8 mouse cellular contexts compared by ENCODE assay signal in genomic region chr5:124540905-124541601, GRCm38 (mm10). TPM values are rescaled to one million over a fixed set of nuclear protein-coding genes. Genes with fewer than 3 reads are reported as not detected.
DNase-seq lines count a peak whose midpoint lies in the region; ATAC-seq and TF ChIP-seq lines count a peak whose summit lies in the region.

No protein-coding gene starts in this region.

- ATAC-seq in hindbrain, postnatal 0 days = peak; percentile 79
- peak; percentile 70 for ATAC-seq in liver, embryonic 11.5 days (replicated peaks; ENCODE audit: low FRiP score)

- under 1% methylated on average over 69 of the region's 89 CpGs for WGBS in hindbrain, postnatal 0 days
- under 1% methylated on average over 75 of the region's 89 CpGs for WGBS in liver, embryonic 11.5 days

- H3K4me3 ChIP-seq in hindbrain, postnatal 0 days (ENCODE audit: low read length) = peak overlapping the region; percentile 63
- H3K4me3 ChIP-seq in liver, embryonic 11.5 days (ENCODE audit: low read depth, low read length) = peak overlapping the region; percentile 96

- no peak for TF ChIP-seq CTCF in hindbrain, postnatal 0 days (IDR thresholded peaks at IDR 0.05; ENCODE audit: low read depth)

- H3K4me2 ChIP-seq in hindbrain, postnatal 0 days (ENCODE audit: low read depth, low read length) = peak overlapping the region; percentile 68
- peak overlapping the region; percentile 88 for H3K4me2 ChIP-seq in liver, embryonic 11.5 days

- peaks cover 15% of the 10 kb centered on the region; the same call in 1 of the 2 replicates for H3K36me3 ChIP-seq in hindbrain, postnatal 0 days (ENCODE audit: insufficient read depth, low read length)
- peaks cover 27% of the 10 kb centered on the region for H3K36me3 ChIP-seq in liver, embryonic 11.5 days (ENCODE audit: control insufficient read depth, insufficient read depth, low read length)

- H3K4me1 ChIP-seq in hindbrain, postnatal 0 days (ENCODE audit: insufficient read depth, low read length) = no peaks in the 10 kb centered on the region; the same call in 1 of the 2 replicates
- H3K4me1 ChIP-seq in liver, embryonic 11.5 days (replicated peaks; ENCODE audit: control insufficient read depth, insufficient read depth, low read length) = peaks cover 11% of the 10 kb centered on the region

- no peaks in the 10 kb centered on the region for H3K27me3 ChIP-seq in hindbrain, postnatal 0 days (ENCODE audit: insufficient read depth, low read length)
- no peaks in the 10 kb centered on the region for H3K27me3 ChIP-seq in liver, embryonic 11.5 days (replicated peaks; ENCODE audit: control insufficient read depth, insufficient read depth, low read length)

- DNase-seq in frontal cortex, postnatal 10 days (ENCODE audit: low spot score in 2 of 2) = peak; percentile 55 to 59
- no peak for DNase-seq in frontal cortex, adult 2 months (ENCODE audit: extremely low spot score in 1 of 2, low spot score in 1 of 2)
- DNase-seq in cerebellum, adult 8-10 months = peak; percentile 46
- DNase-seq in gastrocnemius, postnatal 10 days = peak; percentile 79
- DNase-seq in hindbrain, postnatal 0 days (ENCODE audit: low spot score) = peak; percentile 75
- peak; percentile 67 for DNase-seq in liver, embryonic 11.5 days (ENCODE audit: low spot score)
- peak; percentile 24 to 56 for DNase-seq in monocyte, adult 2 months (ENCODE audit: low read depth in 1 of 2, low spot score in 2 of 2)
- DNase-seq in spleen, postnatal 36 days (ENCODE audit: low spot score in 2 of 2) = peak; percentile 49 to 53

- no peaks in the 10 kb centered on the region for H3K9me3 ChIP-seq in hindbrain, postnatal 0 days (ENCODE audit: low read length)
- H3K9me3 ChIP-seq in liver, embryonic 11.5 days (ENCODE audit: control insufficient read depth, low read length) = no peaks in the 10 kb centered on the region

- peak overlapping the region; percentile 66 for H3K9ac ChIP-seq in hindbrain, postnatal 0 days (replicated peaks; ENCODE audit: low read length)
- H3K9ac ChIP-seq in liver, embryonic 11.5 days (ENCODE audit: low read depth, low read length) = peak overlapping the region; percentile 95

- H3K27ac ChIP-seq in hindbrain, postnatal 0 days = peak overlapping the region; percentile 78
- H3K27ac ChIP-seq in liver, embryonic 11.5 days (ENCODE audit: low read depth, low read length) = peak overlapping the region; percentile 87

RNA-seq across cellular contexts. Expression of gene Tmed2, which starts 0.6 kb away (rescaled TPM):
- 108 and 133 TPM in 2 replicates for polyA plus RNA-seq in frontal cortex, adult 2 months (2012; rRNA removed)
- 100 to 1,000 TPM; 158 to 163 TPM for total RNA-seq in gastrocnemius, postnatal 10 days (2021)
- total RNA-seq in hindbrain, postnatal 0 days (2014; rRNA removed) = 206 and 219 TPM in 2 replicates
- 329 and 332 TPM in 2 replicates for polyA plus RNA-seq in hindbrain, postnatal 0 days (2015; fragmentation: Nextera tagmentation; extraction: Ambion mirVana)
- polyA plus RNA-seq in liver, embryonic 11.5 days (2014; fragmentation: Nextera tagmentation; extraction: Ambion mirVana) = 521 and 566 TPM in 2 replicates

RNA-seq across cellular contexts. Expression of gene Rilpl1, which starts 9.9 kb away (rescaled TPM):
- 44.7 and 51.7 TPM in 2 replicates for polyA plus RNA-seq in frontal cortex, adult 2 months (2012; rRNA removed)
- 10 to 100 TPM; 48.9 to 49.3 TPM for total RNA-seq in gastrocnemius, postnatal 10 days (2021)
- total RNA-seq in hindbrain, postnatal 0 days (2014; rRNA removed) = 10.4 and 12.4 TPM in 2 replicates
- polyA plus RNA-seq in hindbrain, postnatal 0 days (2015; fragmentation: Nextera tagmentation; extraction: Ambion mirVana) = 13.3 and 13.5 TPM in 2 replicates
- 9.8 and 10.6 TPM in 2 replicates for polyA plus RNA-seq in liver, embryonic 11.5 days (2014; fragmentation: Nextera tagmentation; extraction: Ambion mirVana)

RNA-seq across cellular contexts. Expression of gene Ddx55, which starts 11.6 kb away (rescaled TPM):
- 38.2 and 38.3 TPM in 2 replicates for polyA plus RNA-seq in frontal cortex, adult 2 months (2012; rRNA removed)
- 1 to 10 TPM; 4.9 to 6.0 TPM for total RNA-seq in gastrocnemius, postnatal 10 days (2021)
- 14.7 and 15.5 TPM in 2 replicates for total RNA-seq in hindbrain, postnatal 0 days (2014; rRNA removed)
- 22.1 and 22.9 TPM in 2 replicates for polyA plus RNA-seq in hindbrain, postnatal 0 days (2015; fragmentation: Nextera tagmentation; extraction: Ambion mirVana)
- 18.9 and 19.6 TPM in 2 replicates for polyA plus RNA-seq in liver, embryonic 11.5 days (2014; fragmentation: Nextera tagmentation; extraction: Ambion mirVana)

RNA-seq across cellular contexts. Expression of gene Eif2b1, which starts 37.9 kb away (rescaled TPM):
- 31.1 and 32.2 TPM in 2 replicates for polyA plus RNA-seq in frontal cortex, adult 2 months (2012; rRNA removed)
- 10 to 100 TPM; 42.1 to 48.8 TPM for total RNA-seq in gastrocnemius, postnatal 10 days (2021)
- total RNA-seq in hindbrain, postnatal 0 days (2014; rRNA removed) = 29.0 and 31.7 TPM in 2 replicates
- polyA plus RNA-seq in hindbrain, postnatal 0 days (2015; fragmentation: Nextera tagmentation; extraction: Ambion mirVana) = 56.8 and 57.5 TPM in 2 replicates
- 119 and 123 TPM in 2 replicates for polyA plus RNA-seq in liver, embryonic 11.5 days (2014; fragmentation: Nextera tagmentation; extraction: Ambion mirVana)

RNA-seq across cellular contexts. Expression of gene Gtf2h3, which starts 37.9 kb away (rescaled TPM):
- polyA plus RNA-seq in frontal cortex, adult 2 months (2012; rRNA removed) = 50.6 and 56.4 TPM in 2 replicates
- 10 to 100 TPM; 17.6 to 18.2 TPM for total RNA-seq in gastrocnemius, postnatal 10 days (2021)
- 26.7 and 33.4 TPM in 2 replicates for total RNA-seq in hindbrain, postnatal 0 days (2014; rRNA removed)
- 27.5 and 32.1 TPM in 2 replicates for polyA plus RNA-seq in hindbrain, postnatal 0 days (2015; fragmentation: Nextera tagmentation; extraction: Ambion mirVana)
- polyA plus RNA-seq in liver, embryonic 11.5 days (2014; fragmentation: Nextera tagmentation; extraction: Ambion mirVana) = 69.7 and 69.9 TPM in 2 replicates

Comparison
In these comparisons a context has a peak if more than half of its experiments do, and no peak if none do; other contexts are left out.
1. DNase-seq: peak in frontal cortex, postnatal 10 days (2 of 2), cerebellum, adult 8-10 months (single experiment), gastrocnemius, postnatal 10 days (single experiment), hindbrain, postnatal 0 days (single experiment), liver, embryonic 11.5 days (single experiment), monocyte, adult 2 months (2 of 2) and spleen, postnatal 36 days (2 of 2); none in frontal cortex, adult 2 months (0 of 2).